ENCODE assay signal across 18 mouse cellular contexts in genomic region chr1:90232491-90232885, GRCm38 (mm10). TPM values are rescaled to one million over a fixed set of nuclear protein-coding genes. Genes with fewer than 3 reads are reported as not detected.
DNase-seq lines count a peak whose midpoint lies in the region; ATAC-seq and TF ChIP-seq lines count a peak whose summit lies in the region.
"Had no signal": no experiment of that assay in that cellular context is flagged by ENCODE, and none has a peak within 500 bp of the region (broad histone marks: within the 10 kb centered on the region; RNA-seq: fewer than 3 reads in every experiment).

No protein-coding gene starts in this region.

- no peaks in the 10 kb centered on the region for H3K36me3 ChIP-seq in kidney, adult 2 months (ENCODE audit: control insufficient read depth, insufficient read depth, low read length)
- H3K36me3 ChIP-seq in embryonic facial prominence, embryonic 14.5 days (ENCODE audit: control insufficient read depth, insufficient read depth, low read length), result no peaks in the 10 kb centered on the region
- H3K36me3 ChIP-seq: forebrain, embryonic 15.5 days; midbrain, embryonic 13.5 days; neural tube, embryonic 15.5 days had no signal

- H3K27me3 ChIP-seq in kidney, adult 2 months (replicated peaks; ENCODE audit: control insufficient read depth, insufficient read depth, low read length), result no peaks in the 10 kb centered on the region
- H3K27me3 ChIP-seq in embryonic facial prominence, embryonic 14.5 days (replicated peaks; ENCODE audit: control insufficient read depth, insufficient read depth, low read length), result no peaks in the 10 kb centered on the region
- H3K27me3 ChIP-seq: forebrain, embryonic 15.5 days; midbrain, embryonic 13.5 days; neural tube, embryonic 15.5 days had no signal

- H3K4me2 ChIP-seq in embryonic facial prominence, embryonic 14.5 days (ENCODE audit: low read depth, low read length), result no peak overlapping the region
- H3K4me2 ChIP-seq: forebrain, embryonic 15.5 days; heart, embryonic 11.5 days; midbrain, embryonic 13.5 days; neural tube, embryonic 15.5 days had no signal

- H3K9me3 ChIP-seq in embryonic facial prominence, embryonic 14.5 days (ENCODE audit: control insufficient read depth, low read length), result no peaks in the 10 kb centered on the region
- H3K9me3 ChIP-seq: forebrain, embryonic 15.5 days; midbrain, embryonic 13.5 days; neural tube, embryonic 15.5 days had no signal

- intact Hi-C loops in left cerebral cortex, postnatal 4 days (cut with DNase I), result no loop called here
- intact Hi-C loops in left cerebral cortex, postnatal 36 days (cut with DNase I), result no loop called here

- peak; percentile 74 for DNase-seq in kidney, adult 2 months
- DNase-seq in kidney, adult 11 months, result no peak
- DNase-seq in left cerebral cortex, postnatal 4 days, result peak; percentile 64
- no peak for DNase-seq in left cerebral cortex, postnatal 36 days (ENCODE audit: low spot score in 2 of 2)
- DNase-seq in 3134 (ENCODE audit: extremely low read depth, insufficient read length, low spot score), result peak; percentile 76
- DNase-seq in embryonic facial prominence, embryonic 14.5 days (ENCODE audit: low spot score), result peak; percentile 80
- DNase-seq in lung, postnatal 14 days, result no peak
- DNase-seq: cerebellum, adult 2 months; heart, postnatal 10 days; liver; lung, postnatal 10 days; thymus, postnatal 36 days had no signal

- no peak overlapping the region for H3K9ac ChIP-seq in embryonic facial prominence, embryonic 14.5 days (ENCODE audit: low read depth, low read length)
- H3K9ac ChIP-seq: forebrain, embryonic 15.5 days; midbrain, embryonic 13.5 days; neural tube, embryonic 15.5 days had no signal

- H3K4me3 ChIP-seq in kidney, adult 2 months (ENCODE audit: insufficient read depth, low read depth, low read length), result no peak overlapping the region
- H3K4me3 ChIP-seq in embryonic facial prominence, embryonic 14.5 days (ENCODE audit: low read depth, low read length), result no peak overlapping the region
- H3K4me3 ChIP-seq: forebrain, embryonic 15.5 days; midbrain, embryonic 13.5 days; neural tube, embryonic 15.5 days had no signal

- ATAC-seq in embryonic facial prominence, embryonic 14.5 days (ENCODE audit: low read depth), result no peak
- ATAC-seq: forebrain, embryonic 15.5 days; midbrain, embryonic 13.5 days had no signal

- TF ChIP-seq CTCF in kidney, adult 2 months (conservative IDR thresholded peaks at IDR 0.05; ENCODE audit: insufficient read depth, insufficient read length, low read depth, low read length), result no peak

- no peak for TF ChIP-seq POLR2A in kidney, adult 2 months (IDR thresholded peaks at IDR 0.05; ENCODE audit: low read depth, low read length)

- H3K27ac ChIP-seq in kidney, adult 2 months (ENCODE audit: insufficient read depth, low read depth, low read length), result no peak overlapping the region
- H3K27ac ChIP-seq in embryonic facial prominence, embryonic 14.5 days (replicated peaks; ENCODE audit: low read depth, low read length), result peak overlapping the region; percentile 42
- H3K27ac ChIP-seq: forebrain, embryonic 15.5 days; midbrain, embryonic 13.5 days; neural tube, embryonic 15.5 days had no signal

- H3K4me1 ChIP-seq in kidney, adult 2 months (ENCODE audit: control insufficient read depth, insufficient read depth, low read length), result no peaks in the 10 kb centered on the region
- H3K4me1 ChIP-seq in embryonic facial prominence, embryonic 14.5 days (ENCODE audit: control insufficient read depth, insufficient read depth, low read length), result peaks cover 80% of the 10 kb centered on the region

RNA-seq across cellular contexts. Expression of gene Ackr3, which starts 28.7 kb away (rescaled TPM):
- polyA plus RNA-seq in kidney, adult 2 months (2012; rRNA removed), result 128 and 172 TPM in 2 replicates
- 1 to 10 TPM; 7.3 to 9.0 TPM for total RNA-seq in left cerebral cortex, postnatal 4 days (2021)
- total RNA-seq in left cerebral cortex, postnatal 36 days (2021), result 1 to 10 TPM; 6.3 to 7.7 TPM
- polyA plus RNA-seq in embryonic facial prominence, embryonic 14.5 days (2014; fragmentation: Nextera tagmentation; extraction: Ambion mirVana), result 27.0 and 32.2 TPM in 2 replicates
- total RNA-seq: common myeloid progenitor, adult 5-6 weeks; megakaryocyte, adult 5-6 weeks had no signal

Comparison
In these comparisons a context has a peak if more than half of its experiments do, and no peak if none do; other contexts are left out.
1. DNase-seq: peak in kidney, adult 2 months (single experiment), left cerebral cortex, postnatal 4 days (single experiment), 3134 (single experiment) and embryonic facial prominence, embryonic 14.5 days (single experiment); none in kidney, adult 11 months (single experiment), left cerebral cortex, postnatal 36 days (0 of 2) and lung, postnatal 14 days (single experiment).